Mouse (Mus musculus) yolk sac, embryonic 10.5 days (tissue): ENCODE data around the gene Eef1g.
"Not testable (repeated sequence)": the region's sequence is repeated elsewhere in the genome, so short reads cannot be mapped to it uniquely, and the experiment has no call there.

Source experiments
- DNase-seq: peaks from one replicate; pipeline ENCODE4 v3.0.0-alpha.2; 2017; ENCODE audit warnings: low spot score

The Eef1g gene

DNA sequence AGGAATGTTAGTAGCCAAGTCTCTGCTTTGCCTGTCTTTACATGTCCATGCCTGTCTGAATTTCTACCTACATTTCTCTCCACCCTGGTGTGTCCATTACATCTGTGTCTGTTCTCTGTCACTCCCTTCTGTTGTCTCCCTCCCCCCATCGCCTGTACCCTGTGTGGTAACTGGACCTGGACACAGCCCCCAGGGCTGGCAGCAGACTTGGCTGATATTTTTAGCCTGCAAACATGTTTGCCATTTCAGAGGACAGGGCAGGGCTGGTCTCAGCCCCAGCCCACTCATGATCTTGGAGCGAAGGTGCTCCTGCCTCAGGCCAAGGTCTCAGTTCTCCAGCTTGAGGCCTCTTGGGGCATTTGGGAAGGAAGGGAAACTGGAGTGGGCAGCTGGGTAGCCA is 21.0 kb downstream of the Eef1g start:
- no peak for DNase-seq

DNA sequence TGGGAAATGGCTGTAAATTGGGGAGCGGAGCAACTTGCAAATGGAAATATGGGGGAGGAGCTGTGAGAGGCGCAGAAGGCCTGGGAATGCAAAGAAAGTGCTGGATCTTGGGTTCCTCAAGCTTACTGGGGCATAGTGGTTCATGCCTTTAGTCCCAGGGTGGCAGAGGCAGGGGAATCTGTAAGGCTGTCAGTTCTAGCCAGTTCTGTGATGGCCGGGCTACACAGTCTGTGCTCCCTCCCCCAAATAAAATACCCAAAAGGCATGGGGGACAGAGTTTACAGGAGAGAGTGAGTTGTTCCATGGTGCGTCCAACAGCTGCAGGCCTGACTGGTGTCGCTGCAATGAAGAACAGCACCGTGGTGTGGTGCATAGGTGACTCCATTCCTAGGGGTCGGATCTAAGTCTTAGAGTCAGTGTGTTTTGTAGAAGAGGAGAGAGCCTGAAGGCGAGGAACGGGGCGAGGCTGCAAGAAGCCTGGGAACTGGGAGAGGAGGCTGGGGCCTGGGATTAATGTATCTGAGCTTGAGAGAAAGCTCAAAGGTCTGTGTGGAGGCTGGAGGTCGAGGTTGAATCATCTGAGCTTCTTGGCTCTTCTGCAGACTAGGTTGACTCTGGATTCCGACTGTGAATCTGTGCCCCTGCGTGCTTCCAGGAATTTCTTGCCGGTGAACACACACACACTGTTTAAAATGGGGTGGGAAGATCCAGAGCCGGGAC is 21.7 kb downstream of the Eef1g start:
- no peak for DNase-seq

DNA sequence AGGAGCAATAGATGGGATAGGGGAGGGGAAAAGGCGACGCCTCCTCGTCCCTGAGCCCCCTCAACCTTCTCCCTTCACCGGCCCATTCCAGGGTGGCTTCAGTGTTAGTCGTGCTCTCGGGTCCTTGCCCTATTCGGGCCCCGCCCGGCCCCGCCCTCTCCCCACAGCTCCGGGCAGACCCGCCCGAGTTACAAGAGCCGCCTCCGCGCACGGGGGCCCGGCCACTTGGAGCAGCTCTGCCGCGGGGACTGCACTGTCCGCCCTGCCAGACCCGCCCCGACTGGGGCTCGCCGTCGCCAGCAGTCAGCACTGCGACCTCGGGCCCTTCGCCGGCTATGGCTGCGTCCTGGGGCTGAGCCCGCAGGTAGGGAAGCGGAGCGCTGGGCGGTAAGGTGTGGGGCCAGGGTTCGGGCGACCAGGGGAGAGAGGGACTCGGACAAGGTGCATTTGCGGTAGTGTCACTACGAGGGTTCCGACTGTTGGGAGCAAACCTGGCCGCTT is 22.3 kb downstream of the Eef1g start, which contains the start of gene Ahnak:
TSS of gene Ahnak (plus strand) at position 219 of the 501 bp plus-strand sequence.
- DNase-seq = peak; percentile 89

DNA sequence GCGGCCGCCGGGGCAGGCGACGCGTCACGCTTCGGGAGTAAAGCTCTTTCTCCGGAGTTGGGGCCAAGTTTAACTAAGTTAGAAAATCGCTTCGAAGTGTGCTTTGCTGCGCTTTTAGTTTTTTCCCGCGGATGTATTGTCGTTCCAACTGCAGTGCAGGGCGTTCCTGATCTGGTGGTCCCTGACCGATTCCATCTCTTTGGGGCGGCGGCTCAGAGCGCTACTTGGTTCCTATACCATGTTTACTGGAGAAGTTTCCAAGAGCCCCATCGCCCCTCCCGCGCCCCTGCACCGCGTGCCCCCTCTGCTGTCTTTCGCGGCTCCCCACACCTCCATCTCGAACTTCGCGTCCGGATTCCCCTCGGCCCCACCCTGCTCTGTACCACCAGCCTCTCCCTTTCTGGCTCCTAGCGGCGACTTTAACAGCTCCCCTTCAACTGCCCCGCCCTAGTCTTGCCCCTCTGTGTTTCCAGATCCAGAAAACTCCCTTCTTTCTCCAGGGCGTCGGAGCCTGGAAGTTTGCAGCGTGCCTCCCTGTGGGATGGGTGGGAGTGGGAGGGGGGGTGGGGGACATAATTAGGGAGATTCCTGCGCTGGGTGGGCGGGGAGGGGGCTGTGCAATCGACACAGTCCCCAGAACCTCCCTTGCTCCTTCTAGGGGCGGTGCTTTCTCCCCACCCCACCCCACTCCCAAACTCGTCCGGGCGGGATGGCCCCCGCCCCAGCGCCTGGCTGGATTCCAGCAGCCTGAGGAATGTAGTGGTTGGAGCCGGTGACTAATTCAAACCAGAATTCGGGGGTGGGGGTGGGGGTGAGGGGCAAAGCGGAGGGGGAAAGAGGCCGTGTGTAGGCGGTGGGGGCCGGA is 23.0 kb downstream of the Eef1g start:
- DNase-seq = peak; percentile 88

GRCm38 (mm10) chr19:8990432-8991102 is 23.7 kb downstream of the Eef1g start:
- DNase-seq = no peak

DNA sequence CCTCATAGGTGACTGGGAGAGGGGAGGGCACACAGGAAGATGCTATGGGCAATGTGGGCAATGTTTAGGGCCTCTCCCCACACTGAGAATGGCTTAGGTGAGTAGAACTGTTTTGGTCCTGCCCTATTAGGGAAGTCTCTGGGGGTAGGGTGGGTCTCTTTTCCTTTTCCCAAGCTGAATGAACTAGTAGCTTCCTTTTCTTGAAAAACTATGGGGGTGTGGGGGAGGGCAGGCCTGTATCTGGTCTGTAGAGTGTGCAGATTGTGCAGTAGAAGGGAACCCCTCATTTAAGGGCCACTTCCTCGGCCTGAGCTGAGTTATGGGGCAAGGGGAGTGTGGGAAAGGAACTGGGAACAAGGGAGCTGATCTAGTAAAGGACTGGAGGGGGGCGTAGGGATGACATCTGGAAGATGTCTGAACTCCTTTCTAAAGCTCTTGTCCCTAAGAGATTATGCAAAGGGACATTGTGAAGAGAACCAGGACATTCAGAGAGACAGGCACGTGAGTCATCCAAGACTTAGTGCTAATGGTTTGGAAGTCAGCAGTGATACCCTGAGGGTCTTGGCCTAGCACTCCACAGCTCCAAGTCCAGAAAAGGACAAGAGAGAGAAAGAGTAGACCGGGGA is 24.5 kb downstream of the Eef1g start:
- no peak for DNase-seq

DNA sequence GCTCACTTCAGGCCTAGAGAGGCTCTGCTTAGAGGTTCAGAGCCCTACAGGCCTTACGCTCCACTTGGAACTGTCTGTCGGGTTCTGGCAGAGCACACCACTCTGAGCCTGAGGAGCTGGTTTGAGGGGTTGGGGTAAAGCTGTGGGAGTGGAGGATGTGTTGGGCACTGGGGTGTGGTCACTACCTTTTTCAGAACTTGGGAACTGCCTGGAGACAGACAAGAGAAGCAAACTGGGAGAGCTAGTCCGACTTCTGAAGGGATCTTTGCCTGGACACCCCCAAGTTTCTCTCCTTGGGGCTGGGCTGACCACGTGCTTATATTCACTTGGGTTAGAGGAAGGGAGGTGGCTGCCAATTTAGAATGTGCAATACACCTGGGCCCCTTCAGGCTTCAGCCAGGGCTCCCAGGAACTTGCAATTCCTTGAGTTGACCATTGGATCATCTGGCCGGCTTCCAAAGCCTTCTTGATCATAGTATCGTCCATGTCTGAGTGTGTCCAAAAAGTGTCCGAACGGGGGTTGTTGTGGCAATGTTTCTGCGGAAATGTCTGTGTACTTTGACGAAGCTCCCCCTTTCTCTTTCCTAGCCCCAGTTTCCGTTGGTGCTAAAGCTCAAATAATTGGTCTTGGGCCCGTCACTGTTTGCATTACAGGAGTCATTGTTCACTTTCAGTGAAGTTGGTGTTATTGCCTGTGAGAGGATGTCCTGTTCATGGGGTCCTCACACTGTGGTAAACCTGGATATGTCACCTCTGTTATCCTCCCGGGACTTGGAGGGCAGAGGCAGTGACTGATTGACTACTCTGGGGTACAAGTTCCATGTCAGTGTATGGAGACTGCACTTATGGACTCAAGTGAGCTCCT is 25.3 kb downstream of the Eef1g start:
- no peak for DNase-seq

DNA sequence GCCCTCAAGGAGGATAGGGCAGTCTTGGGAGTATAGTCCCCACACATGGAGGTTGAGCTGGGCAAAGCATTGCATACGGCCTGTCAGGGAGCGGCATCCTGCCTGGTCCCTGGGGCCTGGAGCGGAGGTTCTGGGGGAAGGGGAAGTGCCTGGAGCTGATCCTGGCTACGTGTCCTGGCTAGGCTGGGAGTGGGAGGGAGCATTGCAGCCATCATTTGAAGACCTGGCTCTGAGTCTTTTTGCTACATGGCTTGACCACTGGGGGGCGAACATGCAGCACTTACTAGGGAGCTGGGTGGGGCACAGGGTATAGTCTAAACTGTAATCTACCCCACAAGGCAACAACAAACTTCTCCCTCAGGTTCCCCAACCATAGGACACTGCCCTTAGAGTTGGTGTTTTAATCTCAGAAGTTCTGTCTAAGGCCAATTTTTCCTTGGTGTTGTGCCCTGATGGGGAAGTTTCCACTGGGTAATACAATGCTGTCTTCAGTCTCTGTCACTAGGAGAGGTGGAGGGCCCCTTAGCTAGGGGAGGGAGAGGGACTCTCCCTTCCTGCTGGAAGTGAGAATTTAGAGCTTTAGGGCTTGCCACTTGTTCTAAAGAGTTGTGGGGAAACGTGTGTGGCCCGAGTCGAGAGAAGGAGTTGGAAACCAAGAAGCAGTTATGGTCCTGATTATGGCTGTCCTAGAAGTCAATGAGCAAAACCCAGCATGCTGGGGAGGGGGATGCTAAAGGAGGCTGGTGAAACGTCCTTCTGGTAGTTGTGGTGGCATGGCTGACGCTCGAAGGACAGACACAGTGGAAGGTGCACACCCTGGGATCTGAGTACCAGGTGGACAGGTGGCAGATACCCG is 26.2 kb downstream of the Eef1g start:
- peak; percentile 84 for DNase-seq

- DNase-seq = no peak
Measured at GRCm38 (mm10) chr19:8993625-8993912, 26.7 kb downstream of the Eef1g start.

GRCm38 (mm10) chr19:8994813-8995607 is 28.2 kb downstream of the Eef1g start:
- DNase-seq = no peak

DNA sequence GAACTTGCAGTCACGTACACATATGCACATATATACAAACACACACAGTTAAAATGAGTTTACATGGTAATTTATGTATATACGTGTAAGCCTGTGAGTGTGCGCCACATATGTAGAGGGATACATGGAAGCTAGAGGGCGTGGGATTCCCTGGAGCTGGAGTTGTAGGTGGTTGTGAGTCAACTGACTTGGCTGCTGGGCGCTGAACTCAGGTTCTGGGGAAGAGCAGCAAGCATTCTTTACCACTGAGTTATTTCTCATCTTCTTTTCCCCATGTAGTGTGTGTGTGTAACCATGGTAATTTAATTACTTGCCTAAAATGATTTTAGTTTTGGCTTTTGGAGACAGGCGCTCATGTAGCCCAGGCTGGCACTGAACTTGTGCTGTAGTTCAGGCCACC is 29.8 kb downstream of the Eef1g start:
- DNase-seq = no peak

- DNase-seq = peak; percentile 78
Measured at GRCm38 (mm10) chr19:8997546-8997945, 30.7 kb downstream of the Eef1g start.

- DNase-seq = no peak
Measured at GRCm38 (mm10) chr19:8998546-8998945, 31.7 kb downstream of the Eef1g start.

GRCm38 (mm10) chr19:8999223-8999622 is 32.4 kb downstream of the Eef1g start:
- DNase-seq = no peak

GRCm38 (mm10) chr19:9006915-9007314 is 40.1 kb downstream of the Eef1g start:
- not testable (repeated sequence) for DNase-seq

DNA sequence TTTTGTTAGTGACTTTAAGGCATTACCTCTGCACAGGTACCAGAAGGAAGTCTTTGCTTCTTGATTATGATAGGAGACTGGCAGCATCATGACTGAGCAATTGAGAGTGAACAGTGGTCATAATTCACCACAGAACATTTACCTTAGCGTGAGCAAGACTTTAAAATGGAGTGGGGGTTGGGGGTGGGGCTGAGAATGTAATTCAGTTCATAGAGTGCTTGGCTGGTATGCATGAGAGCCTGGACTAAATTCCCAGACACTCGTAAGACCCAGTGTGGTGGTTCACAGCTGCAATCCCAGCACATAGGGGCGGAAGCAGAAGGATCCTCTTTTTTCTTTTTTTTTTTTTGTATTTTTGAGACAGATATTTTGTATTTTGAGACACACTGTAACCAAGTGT is 52.5 kb downstream of the Eef1g start:
- no peak for DNase-seq

GRCm38 (mm10) chr19:9023021-9023778 is 56.4 kb downstream of the Eef1g start:
- DNase-seq = peak; percentile 21

- peak; percentile 66 for DNase-seq
Measured at GRCm38 (mm10) chr19:9025562-9026257, 58.9 kb downstream of the Eef1g start.
